Mouse (Mus musculus) kidney, postnatal 25 days (tissue): Measurements from ENCODE around the gene Ankrd36.
"Not testable (repeated sequence)": the region's sequence is repeated elsewhere in the genome, so short reads cannot be mapped to it uniquely, and the experiment has no call there.

Experiments used
- DNase-seq, 2 experiments: peaks; one replicate each; pipeline ENCODE4 v3.0.0; 2021; ENCODE audit warnings: mixed read lengths in 2 of 2

Ankrd36 gene

GRCm38 (mm10) chr11:5546693-5547092, 22.8 kb upstream of the Ankrd36 start:
- DNase-seq, result no peak

- DNase-seq, result no peak
These were observed 18.1 kb upstream of the Ankrd36 start for GRCm38 (mm10) chr11:5551430-5551829.

GRCm38 (mm10) chr11:5551931-5552330, 17.6 kb upstream of the Ankrd36 start:
- DNase-seq, result no peak

- DNase-seq, result no peak
These were observed 9.2 kb upstream of the Ankrd36 start for GRCm38 (mm10) chr11:5560273-5560672.

- DNase-seq, result no peak
These were observed 6.7 kb upstream of the Ankrd36 start for GRCm38 (mm10) chr11:5562625-5563268.

GRCm38 (mm10) chr11:5563898-5564297, 5.6 kb upstream of the Ankrd36 start:
- no peak for DNase-seq

GRCm38 (mm10) chr11:5565596-5565995, 3.9 kb upstream of the Ankrd36 start:
- no peak for DNase-seq

GRCm38 (mm10) chr11:5566506-5566905, 3.0 kb upstream of the Ankrd36 start:
- DNase-seq, result no peak

- no peak for DNase-seq
These were observed 1.8 kb upstream of the Ankrd36 start for GRCm38 (mm10) chr11:5567654-5568053.

GRCm38 (mm10) chr11:5568082-5568481, 1.4 kb upstream of the Ankrd36 start:
- DNase-seq, result no peak

- DNase-seq, result no peak
These were observed 2.4 kb downstream of the Ankrd36 start for GRCm38 (mm10) chr11:5571856-5572255.

GRCm38 (mm10) chr11:5573821-5574220, 4.3 kb downstream of the Ankrd36 start:
- DNase-seq, result no peak

GRCm38 (mm10) chr11:5575046-5575445, 5.6 kb downstream of the Ankrd36 start:
- DNase-seq, result no peak

- DNase-seq, result peak in 1 of 2 experiments; percentile 40
These were observed 22.9 kb downstream of the Ankrd36 start for GRCm38 (mm10) chr11:5592336-5592735.

GRCm38 (mm10) chr11:5595381-5595791, 25.9 kb downstream of the Ankrd36 start:
- no peak for DNase-seq

GRCm38 (mm10) chr11:5595792-5596191, 26.3 kb downstream of the Ankrd36 start:
- DNase-seq, result no peak

GRCm38 (mm10) chr11:5596756-5597155, 27.3 kb downstream of the Ankrd36 start:
- DNase-seq, result peak in 1 of 2 experiments; percentile 16

- no peak for DNase-seq
These were observed 35.9 kb downstream of the Ankrd36 start for GRCm38 (mm10) chr11:5605421-5605820.

- DNase-seq, result not testable (repeated sequence)
These were observed 42.4 kb downstream of the Ankrd36 start for GRCm38 (mm10) chr11:5611918-5612317.

GRCm38 (mm10) chr11:5614453-5614852, 45.0 kb downstream of the Ankrd36 start:
- no peak for DNase-seq

GRCm38 (mm10) chr11:5625101-5625500, 55.6 kb downstream of the Ankrd36 start:
- DNase-seq, result no peak

- peak; percentile 81 to 92 for DNase-seq
These were observed 59.5 kb downstream of the Ankrd36 start for GRCm38 (mm10) chr11:5629033-5629432.

GRCm38 (mm10) chr11:5643085-5643484, 73.6 kb downstream of the Ankrd36 start:
- no peak for DNase-seq

GRCm38 (mm10) chr11:5650321-5650720, 80.8 kb downstream of the Ankrd36 start:
- DNase-seq, result peak in 1 of 2 experiments; percentile 9

- no peak for DNase-seq
These were observed 113.1 kb downstream of the Ankrd36 start for GRCm38 (mm10) chr11:5682541-5682940.
